Mouse (Mus musculus): Measurements from ENCODE around the gene Syn2.

DNA sequence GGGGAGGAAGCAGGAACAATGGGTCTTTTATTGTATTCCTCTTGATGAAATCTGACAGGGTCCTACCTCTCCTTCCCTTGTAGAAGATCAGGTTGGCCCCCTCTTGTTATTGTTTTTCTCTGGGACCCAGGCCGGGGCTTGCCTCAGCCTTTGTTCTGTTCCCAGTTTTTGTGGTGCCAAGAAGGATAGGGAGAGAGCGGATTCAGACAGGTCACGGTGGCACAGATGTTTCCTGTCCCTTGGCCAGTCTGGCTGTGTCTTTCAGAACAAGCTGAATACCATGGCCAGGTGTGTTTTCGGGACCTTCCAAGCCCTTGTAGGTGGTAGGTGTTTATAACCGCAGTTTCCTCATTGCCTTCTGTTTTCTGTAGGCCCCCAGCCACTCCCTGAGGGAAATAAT is 78.4 kb downstream of the Syn2 start:
- TF ChIP-seq FLI1 (IDR thresholded peaks at IDR 0.05; ENCODE audit: low read length) (no peak), GATA1 (IDR thresholded peaks at IDR 0.05; ENCODE audit: borderline replicate concordance, low read length) (no peak)

Data from megakaryocyte, embryonic 14.5 days (primary cell).